Mouse (Mus musculus): ENCODE measurements around the gene Zmat1. TPM values are rescaled to one million over a fixed set of nuclear protein-coding genes. Genes with fewer than 3 reads are reported as not detected.
A peak's percentile ranks its signal among the peaks of the same experiment; 100 is the strongest.
"Not testable (repeated sequence)": the region's sequence is repeated elsewhere in the genome, so short reads cannot be mapped to it uniquely, and the experiment has no call there.

Gene Zmat1
- total RNA-seq (2015) (3.0 and 3.1 TPM in 2 replicates), total RNA-seq (2017) (0.62 and 1.2 TPM in 2 replicates)

DNA sequence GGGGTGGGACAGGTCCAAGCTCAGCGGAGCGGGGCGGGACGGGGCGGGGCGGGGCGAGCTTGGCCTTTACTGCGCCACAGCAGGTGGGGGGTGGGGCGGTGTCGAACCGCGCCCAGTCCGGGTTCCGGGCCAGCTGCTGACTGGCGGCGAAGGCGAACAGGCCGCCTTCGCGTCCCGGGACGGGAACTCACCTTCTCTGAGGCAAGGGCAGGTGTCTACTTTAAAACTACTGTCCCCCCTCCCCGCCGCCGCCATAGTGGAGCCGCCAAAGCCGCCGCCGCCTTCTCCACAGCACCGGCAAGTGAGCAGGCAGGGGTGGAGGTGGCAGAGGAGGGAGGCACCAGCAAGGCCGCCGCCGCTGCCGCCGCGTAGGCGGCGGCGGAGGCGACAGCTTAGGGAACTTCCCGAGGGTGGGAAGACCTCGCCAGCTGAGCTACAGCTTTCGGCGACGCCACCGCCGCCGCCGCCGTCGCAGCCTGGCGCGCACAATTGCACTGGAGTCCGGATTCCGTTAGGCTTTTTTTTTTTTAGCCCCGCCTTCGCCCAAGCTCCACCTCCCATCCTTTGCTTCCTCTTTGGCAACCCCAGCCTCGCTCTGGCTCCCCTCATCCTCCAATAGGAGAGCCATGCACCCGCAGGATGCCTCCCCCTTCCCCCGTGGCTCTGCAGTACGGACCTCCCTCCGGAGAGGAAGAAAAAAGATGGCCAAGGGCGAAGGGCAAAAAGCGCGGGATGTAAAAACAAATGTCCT is at the start of gene Zmat1:
Gene Zmat1, minus strand, starts transcription at position 490 of the 751 bp plus-strand sequence.
- ATAC-seq (ENCODE audit: poor library complexity, severe bottlenecking), result peak; percentile 98

DNA sequence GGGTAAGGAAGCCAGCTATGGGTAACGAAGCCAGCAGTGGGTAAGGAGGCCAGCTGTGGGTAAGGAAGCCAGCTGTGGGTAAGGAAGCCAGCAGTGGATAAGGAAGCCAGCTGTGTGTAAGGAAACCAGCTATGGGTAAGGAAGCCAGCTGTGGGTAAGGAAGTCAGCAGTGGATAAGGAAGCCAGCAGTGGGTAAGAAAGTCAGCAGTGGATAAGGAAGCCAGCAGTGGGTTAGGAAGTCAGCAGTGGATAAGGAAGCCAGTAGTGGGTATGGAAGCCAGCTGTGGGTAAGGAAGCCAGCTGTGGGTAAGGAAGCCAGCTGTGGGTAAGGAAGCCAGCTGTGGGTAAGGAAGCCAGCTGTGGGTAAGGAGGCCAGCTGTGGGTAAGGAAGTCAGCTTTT is 44.9 kb upstream of the Zmat1 start:
- not testable (repeated sequence) for ATAC-seq (ENCODE audit: poor library complexity, severe bottlenecking)

DNA sequence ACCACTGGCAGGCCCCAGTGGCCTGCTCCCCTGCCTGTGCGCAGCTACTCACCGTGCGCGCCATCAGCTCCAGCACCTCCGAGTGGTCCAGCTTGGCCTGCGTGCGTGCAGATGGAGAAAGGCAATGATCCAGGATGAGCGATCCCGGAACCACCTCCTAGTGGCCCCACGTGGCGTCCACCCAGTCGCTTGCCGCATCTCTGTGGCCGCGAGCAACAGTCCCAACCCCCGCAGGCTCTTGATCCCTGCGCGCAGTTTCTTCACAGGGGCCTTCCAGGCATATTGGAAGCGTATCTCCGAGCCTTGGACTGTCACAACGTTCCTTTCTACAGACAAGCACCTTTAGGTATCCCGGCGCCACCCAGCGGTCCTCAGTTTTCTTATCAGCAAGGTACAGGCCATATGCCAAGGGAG is 27.0 kb upstream of the Zmat1 start:
- ATAC-seq (ENCODE audit: poor library complexity, severe bottlenecking), result no peak

DNA sequence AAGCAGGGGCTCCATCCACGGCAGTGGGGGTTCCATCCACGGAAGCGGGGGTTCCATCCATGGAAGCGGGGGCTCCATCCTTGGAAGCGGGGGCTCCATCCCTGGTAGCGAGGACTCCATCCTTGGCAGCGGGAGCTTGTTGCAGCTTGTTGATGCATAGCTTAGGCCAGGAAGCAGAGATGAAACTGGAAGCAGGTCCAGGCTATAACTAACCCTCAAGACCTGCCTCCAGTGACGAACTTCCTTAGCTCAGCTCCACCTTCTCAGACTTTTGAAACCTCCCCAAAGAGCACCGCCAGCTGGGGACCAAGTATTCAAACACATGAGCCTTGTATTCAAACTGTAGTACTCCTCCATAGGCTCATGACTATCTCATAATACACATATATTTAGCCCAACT is 16.1 kb upstream of the Zmat1 start:
- no peak for ATAC-seq (ENCODE audit: poor library complexity, severe bottlenecking)

DNA sequence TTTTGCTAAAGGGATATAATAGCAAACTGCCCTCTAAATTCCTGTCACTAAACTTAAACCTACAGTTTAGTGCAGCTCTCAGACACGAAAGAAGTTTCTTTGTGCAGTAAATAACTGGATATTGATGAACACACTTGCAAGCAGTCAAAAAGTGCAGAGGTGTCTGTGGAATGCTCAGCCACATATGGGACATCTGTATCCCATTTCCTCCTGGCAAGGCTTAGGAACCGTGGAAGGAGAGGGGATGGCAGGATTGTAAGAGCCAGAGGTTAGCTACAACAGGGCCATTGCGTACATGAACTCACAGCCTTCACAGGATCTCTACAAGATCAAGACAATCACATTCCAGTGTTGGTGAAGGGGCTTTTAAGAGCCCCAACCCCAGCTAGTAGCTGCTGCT is 2.4 kb upstream of the Zmat1 start:
- no peak for ATAC-seq (ENCODE audit: poor library complexity, severe bottlenecking)

DNA sequence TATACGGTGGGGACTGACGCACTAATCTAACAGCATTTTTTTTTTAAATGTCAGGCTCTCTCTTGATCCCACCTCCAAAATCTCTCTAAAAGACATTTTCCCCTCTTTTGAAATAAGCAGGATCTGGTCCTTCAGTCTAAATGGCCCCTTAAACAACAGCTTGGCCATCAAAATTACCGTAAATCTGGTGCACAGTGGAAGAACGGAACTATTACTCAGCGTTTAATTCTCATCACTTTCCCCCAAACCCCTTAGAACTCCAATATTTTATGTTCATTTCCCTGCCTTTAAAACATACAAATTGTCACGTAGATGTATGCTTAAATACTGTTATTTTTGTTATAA is 434 bp upstream of the Zmat1 start:
- no peak for ATAC-seq (ENCODE audit: poor library complexity, severe bottlenecking)

DNA sequence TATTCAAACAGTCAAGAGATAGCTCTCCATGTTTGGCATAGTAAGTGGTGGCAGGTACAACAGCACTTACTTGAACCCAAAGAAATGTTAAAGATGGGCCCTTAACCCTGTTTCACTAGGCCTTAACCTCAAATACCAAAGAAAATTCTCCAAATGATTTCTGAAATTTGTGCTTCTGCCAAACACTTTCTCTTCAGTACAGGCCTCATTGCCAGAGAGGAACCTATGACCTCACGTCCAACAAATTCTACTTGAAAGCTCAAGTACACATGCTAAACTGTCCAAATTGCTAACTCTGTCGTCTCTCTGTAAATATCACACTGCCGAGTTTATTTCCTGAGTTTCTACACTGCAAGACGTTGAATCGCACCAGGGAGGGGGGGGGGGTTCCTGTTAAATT is 988 bp downstream of the Zmat1 start:
- no peak for ATAC-seq (ENCODE audit: poor library complexity, severe bottlenecking)

DNA sequence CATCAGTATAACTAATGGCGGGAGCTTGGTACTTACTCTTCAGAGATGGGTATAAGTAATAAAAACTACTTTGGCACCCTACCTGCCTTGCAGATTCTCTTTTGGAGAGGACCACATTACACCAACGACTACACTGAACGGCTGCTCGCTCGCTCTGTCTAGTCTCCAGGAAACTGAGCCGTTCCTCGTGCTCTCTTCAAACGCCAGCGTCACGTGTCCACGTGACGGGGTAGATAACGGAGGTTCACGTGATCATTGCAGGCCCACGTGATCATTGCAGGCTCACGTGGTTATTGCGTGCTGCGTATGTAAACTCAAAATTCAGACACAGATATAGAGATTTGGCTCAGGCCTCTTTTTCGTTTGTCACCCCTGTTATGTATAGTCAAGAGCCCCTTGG is 44.5 kb downstream of the Zmat1 start, which contains the start of gene Nxf2:
Gene Nxf2, minus strand, starts transcription at position 209 of the 400 bp plus-strand sequence.
- ATAC-seq (ENCODE audit: poor library complexity, severe bottlenecking), result no peak

DNA sequence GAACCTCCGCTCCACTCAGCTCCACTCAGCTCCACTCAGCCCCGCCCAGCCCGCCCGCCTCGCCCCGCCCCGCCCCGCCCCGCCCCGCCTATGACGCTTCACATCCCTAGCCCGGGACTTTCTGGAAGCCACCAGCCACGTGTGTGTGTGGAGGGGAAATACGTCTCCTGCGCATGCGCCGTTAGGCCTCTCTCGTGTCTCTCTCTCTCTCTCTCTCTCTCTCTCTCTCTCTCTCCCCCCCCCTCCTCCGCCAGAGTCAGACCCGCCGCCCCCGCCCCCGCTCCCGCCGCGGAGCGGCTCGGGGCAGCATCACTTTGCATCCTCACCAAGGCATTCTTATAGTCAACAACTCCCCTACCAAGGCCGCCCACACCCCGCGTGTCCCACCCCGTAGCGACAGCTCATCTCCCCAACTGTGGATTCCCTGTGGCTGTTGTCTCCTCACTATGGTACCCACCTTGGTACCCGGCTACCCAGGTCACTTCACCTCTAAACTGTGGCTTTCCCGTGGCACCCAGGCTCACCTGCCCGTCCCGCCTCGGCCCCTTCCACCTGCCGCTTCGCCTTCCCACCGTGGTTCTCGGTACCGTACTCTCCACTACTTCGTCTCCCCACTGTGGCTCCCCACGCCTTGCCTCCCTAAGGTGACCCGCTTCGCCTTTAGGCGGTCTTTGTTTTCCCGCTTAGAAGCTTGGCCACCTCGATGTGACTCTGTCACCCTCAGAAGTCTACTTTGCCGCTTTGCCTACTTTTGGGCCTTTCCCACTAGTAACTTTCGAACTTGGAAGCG is 45.5 kb downstream of the Zmat1 start:
- ATAC-seq (ENCODE audit: poor library complexity, severe bottlenecking), result peak; percentile 96

DNA sequence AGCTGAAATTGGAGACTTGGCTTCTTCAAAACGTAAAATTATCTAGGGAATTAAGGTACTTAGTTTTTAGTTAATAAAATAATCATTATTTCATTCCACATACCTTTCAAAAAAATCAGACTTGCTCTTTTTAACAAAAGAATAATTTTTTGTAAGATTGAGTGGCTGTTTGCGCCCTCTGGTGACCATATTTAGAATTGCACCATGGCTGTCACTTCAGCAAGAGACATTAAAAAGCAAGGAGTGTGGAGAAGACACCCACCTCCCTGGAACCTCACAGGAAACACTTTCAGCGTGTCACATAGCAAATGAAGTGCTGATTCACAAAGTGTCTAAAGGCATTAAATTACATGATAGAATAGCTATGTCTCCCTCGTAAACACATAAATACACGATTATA is 78.6 kb downstream of the Zmat1 start:
- peak; percentile 45; the same call in 1 of the 2 replicates for ATAC-seq (ENCODE audit: poor library complexity, severe bottlenecking)

DNA sequence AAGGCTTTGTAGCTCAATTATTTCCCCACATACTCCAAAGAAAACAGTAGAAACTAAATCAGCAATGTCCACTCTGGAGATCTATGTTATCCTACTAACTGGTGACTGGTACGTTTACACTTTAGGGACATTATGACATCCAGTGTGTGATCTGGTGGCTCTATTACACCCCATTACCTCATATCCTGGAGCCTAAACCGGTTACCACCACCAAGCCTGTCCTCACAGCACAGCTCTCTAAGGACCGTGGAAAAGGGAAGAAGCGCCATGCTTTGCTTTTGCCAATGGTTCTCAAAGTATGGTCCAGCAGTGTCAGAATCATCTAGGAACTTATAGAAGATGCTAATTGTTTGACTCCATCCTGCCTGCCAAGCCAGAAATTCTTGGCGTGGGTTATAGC is 79.1 kb downstream of the Zmat1 start:
- peak; percentile 35; the same call in 1 of the 2 replicates for ATAC-seq (ENCODE audit: poor library complexity, severe bottlenecking)

DNA sequence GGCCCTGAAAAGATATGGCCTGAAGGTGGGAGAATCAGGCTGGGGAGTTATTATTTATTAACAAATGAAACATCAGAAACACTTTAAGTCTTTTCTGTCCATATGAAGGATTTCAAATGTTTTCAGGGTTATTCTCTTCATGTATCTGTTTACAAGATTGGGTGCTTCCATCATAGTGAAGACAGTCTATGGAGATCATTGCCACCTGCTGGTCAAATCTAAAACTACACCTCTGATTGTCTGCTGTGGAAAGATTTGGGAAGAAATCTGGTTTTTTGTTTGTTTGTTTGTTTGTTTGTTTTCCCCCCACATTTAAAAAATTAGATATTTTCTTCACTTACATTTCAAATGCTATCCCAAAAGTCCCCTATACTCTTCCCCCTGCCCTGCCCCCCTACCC is 84.0 kb downstream of the Zmat1 start:
- no peak for ATAC-seq (ENCODE audit: poor library complexity, severe bottlenecking)

DNA sequence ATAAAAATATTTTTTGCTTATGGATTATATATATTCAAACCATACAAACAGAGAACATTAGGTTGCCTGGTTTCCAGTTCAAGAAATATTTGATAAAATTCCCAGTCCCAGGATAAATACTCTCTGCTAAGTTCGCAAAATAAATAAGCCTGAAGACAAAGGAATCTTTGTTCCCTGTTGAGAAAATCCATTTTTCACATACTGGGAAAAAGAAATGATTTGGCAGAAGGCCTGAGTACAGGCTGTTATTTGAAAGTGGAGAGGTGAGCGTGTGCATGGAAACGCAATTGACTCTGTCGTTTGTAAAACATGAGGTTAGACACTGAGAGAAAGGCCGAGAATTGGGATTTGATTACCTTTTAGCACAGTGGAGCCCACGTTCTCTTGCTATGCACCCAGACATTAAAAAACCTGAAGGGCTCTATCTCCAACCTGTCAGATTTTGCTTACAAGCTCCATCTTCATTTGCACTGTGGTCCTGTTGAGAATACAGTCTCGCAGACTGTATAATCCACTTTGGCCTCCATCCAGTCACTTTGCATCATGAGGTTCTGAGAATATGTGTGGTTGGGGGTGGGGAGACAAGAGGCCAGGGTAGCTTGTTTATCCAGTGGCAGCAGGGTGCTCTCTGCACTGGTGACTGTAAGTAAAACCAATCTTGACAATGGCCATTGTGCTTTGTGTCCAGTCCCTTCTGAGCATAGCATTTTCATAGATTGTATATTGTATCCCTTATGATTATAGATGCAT is 85.2 kb downstream of the Zmat1 start:
- ATAC-seq (ENCODE audit: poor library complexity, severe bottlenecking), result no peak

Other genes starting within 250 kb of the Zmat1 start
- gene Armcx2, start 200.0 kb downstream of the Zmat1 start, total RNA-seq (2015), result 1.7 and 1.8 TPM in 2 replicates
- gene Armcx2, start 200.0 kb downstream of the Zmat1 start, total RNA-seq (2017), result 0.81 TPM in 2 replicates
- 0.22 TPM in 1 of 2 replicates, not detected in the other for gene Nxf2, start 44.5 kb downstream of the Zmat1 start, total RNA-seq (2015)
- gene Nxf2, start 44.5 kb downstream of the Zmat1 start, total RNA-seq (2017), result 0.26 TPM in 1 of 2 replicates, not detected in the other
- 0.18 TPM in 1 of 2 replicates, not detected in the other for gene Gm15023, start 168.4 kb upstream of the Zmat1 start, total RNA-seq (2015)
- not detected in 2 replicates for gene Gm15023, start 168.4 kb upstream of the Zmat1 start, total RNA-seq (2017)
- not detected in 2 replicates for gene Tceal6, start 201.5 kb upstream of the Zmat1 start, total RNA-seq (2015)
- not detected in 2 replicates for gene Tceal6, start 201.5 kb upstream of the Zmat1 start, total RNA-seq (2017)

Measured in megakaryocyte, adult 5-6 weeks (primary cell).